19 mouse cellular contexts compared by ENCODE assay signal in genomic region chr16:30737524-30737923, GRCm38 (mm10).
DNase-seq lines count a peak whose midpoint lies in the region; ATAC-seq and TF ChIP-seq lines count a peak whose summit lies in the region.
"Had no signal": no experiment of that assay in that cellular context is flagged by ENCODE, and none has a peak within 500 bp of the region (broad histone marks: within the 10 kb centered on the region; RNA-seq: fewer than 3 reads in every experiment).

No protein-coding gene starts in this region.

- intact Hi-C loops in heart, postnatal 25 days (cut with DNase I): loop anchor here (2.0 to 10.0 kb wide), 6 partner anchors 35 to 337 kb away; no protein-coding TSS in a partner anchor
- intact Hi-C loops in heart, postnatal 10 days (cut with DNase I): loop anchor here (1.0 to 5.0 kb wide), 5 partner anchors 57 to 335 kb away; no protein-coding TSS in a partner anchor

- peak overlapping the region; percentile 97 to 99 for H3K27ac ChIP-seq in heart, embryonic 14.5 days (replicated peaks in 1 of 2; ENCODE audit: control insufficient read depth in 1 of 2, insufficient read depth in 1 of 2, low read depth in 2 of 2, low read length in 2 of 2)
- no peak overlapping the region for H3K27ac ChIP-seq in cerebellum, adult 2 months (ENCODE audit: insufficient read depth, low read length)
- H3K27ac ChIP-seq: forebrain, embryonic 13.5 days had no signal

- H3K9me3 ChIP-seq in heart, embryonic 14.5 days (ENCODE audit: control insufficient read depth, low read length): no peaks in the 10 kb centered on the region
- H3K9me3 ChIP-seq: forebrain, embryonic 13.5 days; midbrain, embryonic 15.5 days; neural tube, embryonic 15.5 days had no signal

- WGBS in heart, embryonic 14.5 days: 58% methylated on average over 8 of the region's 8 CpGs
- 97% methylated on average over 8 of the region's 8 CpGs for WGBS in cerebellum, adult 2 months

- H3K4me3 ChIP-seq in heart, embryonic 14.5 days (ENCODE audit: control insufficient read depth in 1 of 2, insufficient read depth in 1 of 2, low read depth in 1 of 2, low read length in 2 of 2): no peak overlapping the region
- H3K4me3 ChIP-seq in cerebellum, adult 2 months (replicated peaks; ENCODE audit: insufficient read depth, low read depth, low read length): no peak overlapping the region
- H3K4me3 ChIP-seq: erythroblast, embryonic 14.5 days; forebrain, embryonic 13.5 days; midbrain, embryonic 15.5 days; neural tube, embryonic 15.5 days had no signal

- no peak for DNase-seq in heart, postnatal 25 days (ENCODE audit: low spot score)
- DNase-seq in ES-CJ7 (ENCODE audit: low read depth, low spot score) (peak; percentile 35), R1 (ENCODE audit: low read depth, low spot score) (peak; percentile 58)
- DNase-seq in heart, postnatal 10 days: peak; percentile 31 to 36
- DNase-seq in cerebellum, postnatal 10 days: no peak
- DNase-seq in cerebellum, adult 2 months: no peak
- DNase-seq in layer of hippocampus, adult 18-20 months (ENCODE audit: low spot score in 2 of 2): no peak
- DNase-seq: adrenal gland, postnatal 25 days; cerebellum, adult 18-20 months; liver; lung, adult 18-20 months; right cerebral cortex, postnatal 25 days had no signal

- H3K4me2 ChIP-seq in heart, embryonic 14.5 days (ENCODE audit: low read length): peak overlapping the region; percentile 52
- H3K4me2 ChIP-seq: forebrain, embryonic 13.5 days; midbrain, embryonic 15.5 days; neural tube, embryonic 15.5 days had no signal

- TF ChIP-seq CTCF in cerebellum, adult 2 months (IDR thresholded peaks at IDR 0.05; ENCODE audit: borderline replicate concordance, insufficient read depth, low read depth, low read length): no peak

- ATAC-seq in heart, embryonic 14.5 days (ENCODE audit: insufficient number of reproducible peaks, insufficient read depth, low FRiP score, low read depth): no peak
- ATAC-seq: activated CD4-positive, CD25-positive, alpha-beta regulatory T cell, adult 4 months; forebrain, embryonic 13.5 days; midbrain, embryonic 15.5 days; Patski had no signal

- peak overlapping the region; percentile 69 for H3K9ac ChIP-seq in heart, embryonic 14.5 days (ENCODE audit: low read length)
- H3K9ac ChIP-seq: forebrain, embryonic 13.5 days; midbrain, embryonic 15.5 days; neural tube, embryonic 15.5 days had no signal

- H3K4me1 ChIP-seq in heart, embryonic 14.5 days (ENCODE audit: control insufficient read depth in 2 of 2, insufficient read depth in 2 of 2, low read length in 2 of 2): peaks cover 43 to 54% of the 10 kb centered on the region in 2 experiments
- 0 out of 2 replicates have a peak, but pooled peaks cover 3% of the 10 kb centered on the region for H3K4me1 ChIP-seq in cerebellum, adult 2 months (ENCODE audit: control insufficient read depth, insufficient read depth, low read length)

- no peaks in the 10 kb centered on the region for H3K36me3 ChIP-seq in heart, embryonic 14.5 days (ENCODE audit: control insufficient read depth, insufficient read depth, low read length)
- H3K36me3 ChIP-seq: midbrain, embryonic 15.5 days; neural tube, embryonic 15.5 days had no signal

- no peak for TF ChIP-seq POLR2A in cerebellum, adult 2 months (IDR thresholded peaks at IDR 0.05; ENCODE audit: borderline replicate concordance, insufficient read depth, low read length)

- no peaks in the 10 kb centered on the region for H3K27me3 ChIP-seq in heart, embryonic 14.5 days (ENCODE audit: control insufficient read depth, insufficient read depth, low read length)
- no peaks in the 10 kb centered on the region for H3K27me3 ChIP-seq in cerebellum, adult 2 months (ENCODE audit: control insufficient read depth, insufficient read depth, low read length)
- H3K27me3 ChIP-seq: forebrain, embryonic 13.5 days; midbrain, embryonic 15.5 days; neural tube, embryonic 15.5 days; Patski had no signal

Comparison
In these comparisons a context has a peak if more than half of its experiments do, and no peak if none do; other contexts are left out.
1. DNase-seq: peak in ES-CJ7 (single experiment), R1 (single experiment) and heart, postnatal 10 days (2 of 2); none in heart, postnatal 25 days (single experiment), cerebellum, postnatal 10 days (0 of 2), cerebellum, adult 2 months (0 of 2) and layer of hippocampus, adult 18-20 months (0 of 2).